Mouse (Mus musculus) neural tube, embryonic 12.5 days (tissue): ENCODE results near the gene Agpat4. TPM values are rescaled to one million over a fixed set of nuclear protein-coding genes. Genes with fewer than 3 reads are reported as not detected.
A peak's percentile ranks its signal among the peaks of the same experiment; 100 is the strongest.
"Not testable (repeated sequence)": the region's sequence is repeated elsewhere in the genome, so short reads cannot be mapped to it uniquely, and the experiment has no call there.

ENCODE experiments used
- ATAC-seq: fragments of 200-750 bp; cut with Nextera tagmentation; 2 replicates; pipeline ENCODE4 v1.8.0; 2017; ENCODE audit warnings: low read depth, mild to moderate bottlenecking, moderate TSS enrichment, moderate library complexity; ENCODE audit not compliant: low FRiP score
- H3K27ac ChIP-seq: fragments of 300-500 bp; sonication (generic); 2 replicates; pipeline ENCODE4 v1.5.1; 2016
- H3K27me3 ChIP-seq: fragments of 300-500 bp; sonication (generic); replicated peaks from 2 replicates; pipeline ENCODE4 v1.6.1; 2016; ENCODE audit warnings: mild to moderate bottlenecking
- H3K36me3 ChIP-seq: fragments of 300-500 bp; sonication (generic); 2 replicates; pipeline ENCODE4 v1.6.1; 2016; ENCODE audit warnings: mild to moderate bottlenecking
- H3K4me1 ChIP-seq: fragments of 300-500 bp; sonication (generic); 2 replicates; pipeline ENCODE4 v1.6.1; 2016
- H3K4me2 ChIP-seq: fragments of 300-500 bp; sonication (generic); replicated peaks from 2 replicates; pipeline ENCODE4 v1.6.1; 2016; ENCODE audit warnings: mild to moderate bottlenecking
- H3K4me3 ChIP-seq: fragments of 300-500 bp; sonication (generic); 2 replicates; pipeline ENCODE4 v1.5.1; 2016
- H3K9ac ChIP-seq: fragments of 300-500 bp; sonication (generic); 2 replicates; pipeline ENCODE4 v1.6.1; 2016; ENCODE audit warnings: mild to moderate bottlenecking
- H3K9me3 ChIP-seq: fragments of 300-500 bp; sonication (generic); 2 replicates; pipeline ENCODE4 v1.6.1; 2016; ENCODE audit warnings: mild to moderate bottlenecking
- WGBS: fragments of 180-500 bp; shearing (Covaris S2); methylation state at CpG from one replicate; pipeline ENCODE4 v1.1.7; 2016; 5-methylcytosine and 5-hydroxymethylcytosine counted together
- polyA plus RNA-seq: library from polyadenylated mRNA; unstranded; fragments of >200 nt; fragmentation: Nextera tagmentation; extraction: Ambion mirVana; gene quantifications from 2 replicates; pipeline ENCODE4 v1.2.1, GENCODE M21; 2016

The Agpat4 gene
- polyA plus RNA-seq, 1 experiment from 2014 or later: 41.5 TPM

DNA sequence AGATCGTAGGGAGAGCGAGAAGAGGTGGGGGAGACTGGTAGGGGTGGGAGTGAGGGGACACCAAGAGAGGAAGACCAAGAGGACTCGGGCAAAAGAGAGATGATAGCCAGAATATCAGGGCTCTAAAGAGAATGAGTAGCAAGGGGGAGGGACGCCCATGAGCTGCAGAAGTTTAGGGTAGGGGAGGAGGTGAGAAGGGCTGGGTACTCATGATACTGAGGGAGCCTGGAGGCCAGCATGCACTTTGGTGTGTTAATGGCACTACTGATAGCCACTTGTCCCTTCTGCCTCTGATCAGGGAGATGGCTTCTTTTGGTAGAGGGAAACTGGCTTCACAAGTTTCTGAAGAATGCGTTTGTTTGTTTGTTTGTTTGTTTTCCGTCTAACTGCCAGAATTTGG lies 13.8 kb upstream of the Agpat4 start:
- no peak overlapping the region for H3K4me2 ChIP-seq
- H3K27me3 ChIP-seq: no peaks in the 10 kb centered on the region
- H3K9ac ChIP-seq: no peak overlapping the region
- H3K27ac ChIP-seq: no peak overlapping the region
- ATAC-seq: no peak
- H3K36me3 ChIP-seq: no peaks in the 10 kb centered on the region
- H3K9me3 ChIP-seq: 0 out of 2 replicates have a peak, but pooled peaks cover 6% of the 10 kb centered on the region
- no peaks in the 10 kb centered on the region for H3K4me1 ChIP-seq
- H3K4me3 ChIP-seq: no peak overlapping the region
- 90% methylated on average over 6 of the region's 6 CpGs for WGBS

GRCm38 (mm10) chr17:12106255-12106654 lies 12.2 kb upstream of the Agpat4 start:
- H3K9me3 ChIP-seq: no peaks in the 10 kb centered on the region
- H3K4me1 ChIP-seq: no peaks in the 10 kb centered on the region
- H3K36me3 ChIP-seq: no peaks in the 10 kb centered on the region
- H3K9ac ChIP-seq: no peak overlapping the region
- 42% methylated on average over 4 of the region's 4 CpGs for WGBS
- H3K27me3 ChIP-seq: no peaks in the 10 kb centered on the region
- ATAC-seq: no peak
- H3K4me3 ChIP-seq: no peak overlapping the region
- H3K4me2 ChIP-seq: no peak overlapping the region
- no peak overlapping the region for H3K27ac ChIP-seq

DNA sequence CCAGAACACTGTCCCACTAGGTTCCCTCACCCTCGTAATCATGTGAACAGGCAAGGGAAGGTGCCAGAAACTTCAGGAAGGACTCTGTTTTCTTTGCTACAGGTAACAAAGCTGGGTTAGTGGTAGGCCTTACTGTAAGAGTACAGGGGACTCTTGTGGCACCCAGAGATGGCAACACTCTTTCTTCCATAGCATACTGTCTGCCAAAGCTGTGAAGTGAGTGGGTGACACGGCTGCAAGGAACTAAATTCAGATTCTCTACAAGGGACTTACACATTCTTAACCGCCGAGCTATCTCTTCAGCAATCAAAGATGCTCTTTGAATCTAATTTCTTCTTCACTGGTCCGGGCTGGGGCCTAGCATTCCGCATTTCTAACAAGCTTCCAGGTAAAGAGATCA lies 4.9 kb upstream of the Agpat4 start:
- H3K36me3 ChIP-seq: no peaks in the 10 kb centered on the region
- no peaks in the 10 kb centered on the region for H3K27me3 ChIP-seq
- WGBS: 89% methylated on average over 6 of the region's 6 CpGs
- no peaks in the 10 kb centered on the region for H3K9me3 ChIP-seq
- ATAC-seq: no peak
- H3K4me3 ChIP-seq: no peak overlapping the region
- no peak overlapping the region for H3K9ac ChIP-seq
- no peak overlapping the region for H3K4me2 ChIP-seq
- H3K4me1 ChIP-seq: peaks cover 6% of the 10 kb centered on the region; the same call in 1 of the 2 replicates
- no peak overlapping the region for H3K27ac ChIP-seq

DNA sequence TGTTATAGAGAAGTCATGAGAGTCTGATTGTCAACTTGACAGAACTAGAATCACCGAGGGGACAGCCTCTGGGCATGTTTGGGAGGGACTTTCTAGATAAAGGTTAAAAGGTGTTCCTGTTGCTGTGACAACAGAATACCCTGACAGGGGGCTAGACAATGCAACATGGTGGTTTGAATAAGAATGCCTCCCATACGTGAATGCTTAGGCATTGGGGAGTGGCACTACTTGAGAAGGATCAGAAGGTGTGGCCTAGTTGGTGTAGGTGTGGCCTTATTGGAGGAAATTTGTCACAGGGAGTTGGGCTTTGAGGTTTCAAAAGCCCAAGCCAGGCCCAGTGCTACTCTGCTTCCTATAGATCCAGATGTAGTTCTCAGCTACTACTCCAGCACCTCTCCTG lies 3.4 kb upstream of the Agpat4 start:
- H3K4me3 ChIP-seq: no peak overlapping the region
- no peaks in the 10 kb centered on the region for H3K36me3 ChIP-seq
- no peak for ATAC-seq
- H3K27me3 ChIP-seq: no peaks in the 10 kb centered on the region
- no peaks in the 10 kb centered on the region for H3K9me3 ChIP-seq
- no peak overlapping the region for H3K9ac ChIP-seq
- 73% methylated on average over 2 of the region's 2 CpGs for WGBS
- no peak overlapping the region for H3K4me2 ChIP-seq
- H3K27ac ChIP-seq: no peak overlapping the region
- H3K4me1 ChIP-seq: peaks cover 7% of the 10 kb centered on the region

- Histone ChIP-seq H3K4me3 (peak overlapping the region; percentile 58), H3K9ac (peak overlapping the region; percentile 54), H3K27me3 (no peaks in the 10 kb centered on the region), H3K36me3 (no peaks in the 10 kb centered on the region), H3K4me1 (peaks cover 20% of the 10 kb centered on the region), H3K4me2 (peak overlapping the region; percentile 77), H3K27ac (0 out of 2 replicates have a peak overlapping the region, but pooled peaks have one; percentile 1), H3K9me3 (no peaks in the 10 kb centered on the region)
- ATAC-seq: no peak
- WGBS: 2% methylated on average over 9 of the region's 9 CpGs
Observed at GRCm38 (mm10) chr17:12118131-12118530, 373 bp upstream of the Agpat4 start.

- H3K27me3 ChIP-seq: no peaks in the 10 kb centered on the region
- H3K4me1 ChIP-seq: peaks cover 20% of the 10 kb centered on the region
- no peaks in the 10 kb centered on the region for H3K36me3 ChIP-seq
- peak; percentile 92 for ATAC-seq
- no peaks in the 10 kb centered on the region for H3K9me3 ChIP-seq
- H3K4me2 ChIP-seq: peak overlapping the region; percentile 77
- WGBS: under 1% methylated on average over 30 of the region's 30 CpGs
- H3K4me3 ChIP-seq: peak overlapping the region; percentile 58
- H3K27ac ChIP-seq: peak overlapping the region; percentile 81
- peak overlapping the region; percentile 54 for H3K9ac ChIP-seq
Observed at GRCm38 (mm10) chr17:12118926-12119641, 580 bp downstream of the Agpat4 start.

DNA sequence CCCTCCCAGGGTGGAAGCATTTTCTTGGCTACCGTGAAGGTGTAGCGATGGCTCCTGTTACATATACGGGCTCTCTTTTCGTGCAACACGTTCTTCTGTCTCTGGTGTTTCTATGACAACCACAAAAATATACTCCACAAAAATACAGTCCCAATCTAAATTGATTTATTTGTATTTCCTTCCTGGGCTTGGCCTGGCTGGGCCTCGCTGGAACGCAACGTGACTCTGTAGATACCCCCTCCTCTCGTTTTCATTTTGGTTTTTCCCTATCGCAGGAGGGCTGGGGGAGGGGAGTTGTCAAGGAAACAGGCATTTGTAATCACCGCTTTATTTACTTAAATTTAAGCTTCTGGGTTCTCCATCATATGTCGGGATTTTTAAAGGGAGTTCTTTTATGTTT lies 1.2 kb downstream of the Agpat4 start:
- Histone ChIP-seq H3K27me3 (no peaks in the 10 kb centered on the region), H3K4me2 (peak overlapping the region; percentile 77), H3K27ac (peak overlapping the region; percentile 81), H3K9ac (peak overlapping the region; percentile 54), H3K4me1 (peaks cover 20% of the 10 kb centered on the region), H3K9me3 (no peaks in the 10 kb centered on the region), H3K36me3 (peaks cover 3% of the 10 kb centered on the region; the same call in 1 of the 2 replicates), H3K4me3 (peak overlapping the region; percentile 58)
- peak; percentile 57 for ATAC-seq
- under 1% methylated on average over 12 of the region's 12 CpGs for WGBS

DNA sequence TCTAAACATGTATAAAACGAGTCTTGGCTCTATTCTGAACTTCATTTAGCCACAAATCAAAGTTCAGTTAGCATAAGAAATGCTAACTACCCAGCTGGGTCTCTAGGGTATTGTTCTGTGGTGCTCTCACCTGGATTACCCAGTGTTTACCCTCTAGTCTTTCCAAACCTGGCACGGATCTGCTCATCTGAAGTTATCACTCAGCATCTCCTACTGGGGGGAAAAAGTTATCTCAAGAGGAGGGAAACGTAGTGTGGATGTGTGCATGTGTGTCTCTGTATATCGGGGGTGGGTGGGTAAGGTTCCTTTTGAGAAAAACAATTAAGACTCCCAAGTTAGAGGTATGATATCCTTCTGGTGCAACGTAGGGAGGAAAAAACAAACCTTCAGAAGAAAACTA lies 1.8 kb downstream of the Agpat4 start:
- Histone ChIP-seq H3K9ac (0 out of 2 replicates have a peak overlapping the region, but pooled peaks have one; percentile 26), H3K4me1 (peaks cover 20% of the 10 kb centered on the region), H3K9me3 (no peaks in the 10 kb centered on the region), H3K27me3 (no peaks in the 10 kb centered on the region), H3K36me3 (peaks cover 9% of the 10 kb centered on the region; the same call in 1 of the 2 replicates), H3K4me2 (peak overlapping the region; percentile 77), H3K4me3 (peak overlapping the region; percentile 58), H3K27ac (no peak overlapping the region)
- WGBS: 36% methylated on average over 5 of the region's 5 CpGs
- ATAC-seq: no peak

GRCm38 (mm10) chr17:12121226-12121794 lies 2.8 kb downstream of the Agpat4 start:
- no peak overlapping the region for H3K4me3 ChIP-seq
- no peak for ATAC-seq
- H3K4me1 ChIP-seq: peaks cover 20% of the 10 kb centered on the region
- H3K9ac ChIP-seq: no peak overlapping the region
- H3K36me3 ChIP-seq: peaks cover 19% of the 10 kb centered on the region; the same call in 1 of the 2 replicates
- no peak overlapping the region for H3K27ac ChIP-seq
- H3K4me2 ChIP-seq: no peak overlapping the region
- WGBS: 93% methylated on average over 7 of the region's 7 CpGs
- H3K27me3 ChIP-seq: no peaks in the 10 kb centered on the region
- no peaks in the 10 kb centered on the region for H3K9me3 ChIP-seq

- H3K9me3 ChIP-seq, ATAC-seq, H3K4me2 ChIP-seq, H3K4me3 ChIP-seq, H3K27ac ChIP-seq, H3K9ac ChIP-seq, H3K27me3 ChIP-seq: not testable (repeated sequence)
- Histone ChIP-seq H3K4me1 (peaks cover 20% of the 10 kb centered on the region), H3K36me3 (peaks cover 26% of the 10 kb centered on the region)
- 92% methylated on average over 9 of the region's 9 CpGs for WGBS
Observed at GRCm38 (mm10) chr17:12122262-12122661, 3.8 kb downstream of the Agpat4 start.

- no peak overlapping the region for H3K27ac ChIP-seq
- WGBS: 88% methylated on average over 3 of the region's 3 CpGs
- no peak overlapping the region for H3K4me2 ChIP-seq
- H3K4me1 ChIP-seq: peaks cover 16% of the 10 kb centered on the region
- H3K9ac ChIP-seq: no peak overlapping the region
- no peak for ATAC-seq
- no peaks in the 10 kb centered on the region for H3K27me3 ChIP-seq
- no peak overlapping the region for H3K4me3 ChIP-seq
- peaks cover 26% of the 10 kb centered on the region for H3K36me3 ChIP-seq
- H3K9me3 ChIP-seq: no peaks in the 10 kb centered on the region
Observed at GRCm38 (mm10) chr17:12123168-12123567, 4.7 kb downstream of the Agpat4 start.

GRCm38 (mm10) chr17:12127056-12127455 lies 8.6 kb downstream of the Agpat4 start:
- 84% methylated on average over 4 of the region's 4 CpGs for WGBS

More at GRCm38 (mm10) chr17:12127056-12127455, 8.6 kb downstream of the Agpat4 start:
- H3K4me1 ChIP-seq: no peaks in the 10 kb centered on the region
- H3K36me3 ChIP-seq: peaks cover 26% of the 10 kb centered on the region
- H3K9me3 ChIP-seq: no peaks in the 10 kb centered on the region
- no peak overlapping the region for H3K27ac ChIP-seq
- no peaks in the 10 kb centered on the region for H3K27me3 ChIP-seq
- no peak overlapping the region for H3K4me3 ChIP-seq
- H3K9ac ChIP-seq: no peak overlapping the region
- no peak for ATAC-seq
- no peak overlapping the region for H3K4me2 ChIP-seq
